Mouse (Mus musculus): ENCODE data around the gene Slain1. TPM values are rescaled to one million over a fixed set of nuclear protein-coding genes. Genes with fewer than 3 reads are reported as not detected.

The Slain1 gene
- polyA plus RNA-seq, 1 experiment = 5.0 TPM

GRCm38 (mm10) chr14:103657876-103658275, 7.8 kb downstream of the Slain1 start:
- no peak overlapping the region for H3K4me3 ChIP-seq (replicated peaks; ENCODE audit: extremely low read depth, low read depth, low read length)
- no peak for TF ChIP-seq CTCF (IDR thresholded peaks at IDR 0.05; ENCODE audit: insufficient read depth, low read length)
- TF ChIP-seq POLR2A (IDR thresholded peaks at IDR 0.05; ENCODE audit: borderline replicate concordance, extremely low read depth, low read depth, low read length) = no peak
- no peak for DNase-seq
- WGBS = 69% methylated on average over 4 of the region's 4 CpGs
- no peaks in the 10 kb centered on the region for H3K4me1 ChIP-seq (ENCODE audit: control insufficient read depth, insufficient read depth, low read length)

- 79% methylated on average over 7 of the region's 7 CpGs for WGBS
- Histone ChIP-seq H3K4me3 (replicated peaks; ENCODE audit: extremely low read depth, low read depth, low read length) (no peak overlapping the region), H3K4me1 (ENCODE audit: control insufficient read depth, insufficient read depth, low read length) (no peaks in the 10 kb centered on the region)
- TF ChIP-seq CTCF (IDR thresholded peaks at IDR 0.05; ENCODE audit: insufficient read depth, low read length) = no peak
- no peak for TF ChIP-seq POLR2A (IDR thresholded peaks at IDR 0.05; ENCODE audit: borderline replicate concordance, extremely low read depth, low read depth, low read length)
- no peak for DNase-seq
These were observed 13.0 kb downstream of the Slain1 start for GRCm38 (mm10) chr14:103663026-103663425.

GRCm38 (mm10) chr14:103664391-103664790, 14.4 kb downstream of the Slain1 start:
- Histone ChIP-seq H3K4me3 (replicated peaks; ENCODE audit: extremely low read depth, low read depth, low read length) (no peak overlapping the region), H3K4me1 (ENCODE audit: control insufficient read depth, insufficient read depth, low read length) (no peaks in the 10 kb centered on the region)
- WGBS = 59% methylated on average over 4 of the region's 4 CpGs
- TF ChIP-seq POLR2A (IDR thresholded peaks at IDR 0.05; ENCODE audit: borderline replicate concordance, extremely low read depth, low read depth, low read length) (no peak), CTCF (IDR thresholded peaks at IDR 0.05; ENCODE audit: insufficient read depth, low read length) (no peak)
- no peak for DNase-seq

- TF ChIP-seq POLR2A (IDR thresholded peaks at IDR 0.05; ENCODE audit: borderline replicate concordance, extremely low read depth, low read depth, low read length) = no peak
- TF ChIP-seq CTCF (IDR thresholded peaks at IDR 0.05; ENCODE audit: insufficient read depth, low read length) = no peak
- no peak overlapping the region for H3K4me3 ChIP-seq (replicated peaks; ENCODE audit: extremely low read depth, low read depth, low read length)
- 56% methylated on average over 8 of the region's 8 CpGs for WGBS
- no peak for DNase-seq
- no peaks in the 10 kb centered on the region for H3K4me1 ChIP-seq (ENCODE audit: control insufficient read depth, insufficient read depth, low read length)
These were observed 16.4 kb downstream of the Slain1 start for GRCm38 (mm10) chr14:103666347-103666954.

DNA sequence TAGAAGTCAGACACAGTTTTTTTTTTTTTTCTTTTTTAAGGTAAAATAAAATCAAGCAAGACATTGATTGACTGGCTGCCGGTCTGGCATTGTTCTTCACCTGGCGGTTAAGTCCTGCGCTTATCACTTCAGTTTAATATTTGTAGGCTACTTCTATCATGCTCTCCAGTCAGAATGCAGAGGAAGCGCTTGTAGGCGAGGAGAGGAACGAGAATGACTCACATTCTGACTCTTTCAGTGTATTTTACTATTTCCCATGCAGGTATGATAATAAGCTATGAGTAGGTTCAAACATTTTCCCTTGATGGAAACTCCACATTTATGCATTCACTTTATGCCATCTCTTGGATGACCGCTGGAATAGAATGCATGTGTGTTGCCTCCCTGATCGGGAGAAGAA, 17.0 kb downstream of the Slain1 start:
- TF ChIP-seq CTCF (IDR thresholded peaks at IDR 0.05; ENCODE audit: insufficient read depth, low read length) (no peak), POLR2A (IDR thresholded peaks at IDR 0.05; ENCODE audit: borderline replicate concordance, extremely low read depth, low read depth, low read length) (no peak)

DNA sequence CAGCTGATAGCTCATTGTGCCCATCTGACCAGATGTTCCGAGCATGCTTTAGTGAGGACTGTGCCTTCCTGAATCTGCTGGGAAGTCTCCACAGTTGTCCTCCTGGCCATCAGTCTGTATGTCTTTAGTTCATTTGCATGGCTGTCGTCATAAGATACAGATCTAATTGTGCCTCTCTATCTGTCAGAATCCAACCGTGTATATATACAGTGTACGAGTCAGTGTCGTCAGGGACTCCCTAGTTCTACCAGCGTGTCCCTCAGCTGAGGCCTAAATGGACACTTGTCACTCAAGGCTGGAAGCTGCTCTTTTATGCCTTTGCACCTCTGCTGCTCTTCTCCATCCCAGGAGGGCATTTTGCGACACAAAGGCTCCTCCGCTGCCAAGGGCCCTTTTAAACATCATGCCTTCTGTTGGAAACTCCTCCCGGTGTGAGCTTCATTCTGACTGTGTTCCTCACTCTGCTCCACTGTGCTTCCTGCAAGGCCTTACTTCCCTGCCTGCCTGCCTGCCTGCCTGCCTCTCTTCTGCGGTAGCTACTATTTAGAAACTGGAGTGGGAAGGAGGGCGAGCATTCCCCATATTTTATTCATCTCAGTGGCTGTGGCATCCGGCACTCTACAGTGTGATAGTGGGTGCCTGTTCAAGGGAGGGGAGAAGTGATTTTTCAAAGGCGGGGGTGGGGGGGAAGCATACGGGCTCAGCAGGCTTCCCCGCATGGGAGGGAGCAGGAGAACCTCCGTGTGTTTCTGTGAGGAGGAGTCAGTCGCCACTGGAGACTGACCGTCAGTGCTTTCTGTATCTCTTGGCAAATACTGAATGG, 29.6 kb downstream of the Slain1 start:
- H3K4me1 ChIP-seq (ENCODE audit: control insufficient read depth, insufficient read depth, low read length) = peaks cover 3% of the 10 kb centered on the region; the same call in 1 of the 2 replicates
- no peak overlapping the region for H3K4me3 ChIP-seq (replicated peaks; ENCODE audit: extremely low read depth, low read depth, low read length)
- TF ChIP-seq CTCF (IDR thresholded peaks at IDR 0.05; ENCODE audit: insufficient read depth, low read length) (no peak), POLR2A (IDR thresholded peaks at IDR 0.05; ENCODE audit: borderline replicate concordance, extremely low read depth, low read depth, low read length) (no peak)
- WGBS = 34% methylated on average over 18 of the region's 18 CpGs
- DNase-seq = no peak

More for the DNA sequence above, 17.0 kb downstream of the Slain1 start:
- WGBS = 81% methylated on average over 8 of the region's 8 CpGs
- H3K4me1 ChIP-seq (ENCODE audit: control insufficient read depth, insufficient read depth, low read length) = no peaks in the 10 kb centered on the region
- DNase-seq = no peak
- no peak overlapping the region for H3K4me3 ChIP-seq (replicated peaks; ENCODE audit: extremely low read depth, low read depth, low read length)

DNA sequence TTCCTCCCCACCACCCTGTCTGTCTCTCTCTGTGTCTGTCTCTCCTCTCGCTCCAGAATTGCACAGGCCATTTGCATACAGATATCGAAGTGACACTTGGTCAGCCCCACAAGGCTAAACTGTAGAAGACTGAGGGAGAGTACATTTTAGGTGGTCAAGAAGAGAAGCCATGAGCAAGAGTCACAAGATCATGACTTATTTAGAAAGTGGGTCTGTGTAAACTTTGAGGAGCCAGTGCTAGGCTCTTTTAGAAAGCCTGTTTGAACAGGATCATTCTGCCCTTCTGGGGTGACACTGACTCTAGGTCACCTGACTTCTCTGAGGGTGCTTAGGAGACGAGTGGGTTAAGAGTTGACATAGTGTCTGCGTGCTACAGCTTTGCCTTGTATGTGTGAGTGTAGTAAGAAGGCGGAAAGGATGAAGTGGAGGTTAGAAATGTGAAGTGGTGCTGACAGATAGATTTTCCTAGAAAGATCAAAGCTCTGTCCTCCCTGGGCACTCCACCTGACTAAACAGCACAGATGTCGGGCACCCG, 30.3 kb downstream of the Slain1 start:
- 39% methylated on average over 7 of the region's 7 CpGs for WGBS
- H3K4me1 ChIP-seq (ENCODE audit: control insufficient read depth, insufficient read depth, low read length) = peaks cover 3% of the 10 kb centered on the region; the same call in 1 of the 2 replicates
- H3K4me3 ChIP-seq (replicated peaks; ENCODE audit: extremely low read depth, low read depth, low read length) = no peak overlapping the region
- peak; percentile 18 for DNase-seq
- TF ChIP-seq POLR2A (IDR thresholded peaks at IDR 0.05; ENCODE audit: borderline replicate concordance, extremely low read depth, low read depth, low read length) = no peak
- no peak for TF ChIP-seq CTCF (IDR thresholded peaks at IDR 0.05; ENCODE audit: insufficient read depth, low read length)

GRCm38 (mm10) chr14:103682633-103683390, 32.8 kb downstream of the Slain1 start:
- Histone ChIP-seq H3K4me3 (replicated peaks; ENCODE audit: extremely low read depth, low read depth, low read length) (no peak overlapping the region), H3K4me1 (ENCODE audit: control insufficient read depth, insufficient read depth, low read length) (peaks cover 3% of the 10 kb centered on the region; the same call in 1 of the 2 replicates)
- TF ChIP-seq CTCF (IDR thresholded peaks at IDR 0.05; ENCODE audit: insufficient read depth, low read length) = no peak
- no peak for TF ChIP-seq POLR2A (IDR thresholded peaks at IDR 0.05; ENCODE audit: borderline replicate concordance, extremely low read depth, low read depth, low read length)
- DNase-seq = no peak
- WGBS = 71% methylated on average over 9 of the region's 9 CpGs

- WGBS = 82% methylated on average over 2 of the region's 2 CpGs
These were observed 37.0 kb downstream of the Slain1 start for GRCm38 (mm10) chr14:103686994-103687393.

More at GRCm38 (mm10) chr14:103686994-103687393, 37.0 kb downstream of the Slain1 start:
- TF ChIP-seq CTCF (IDR thresholded peaks at IDR 0.05; ENCODE audit: insufficient read depth, low read length) = no peak
- no peak for TF ChIP-seq POLR2A (IDR thresholded peaks at IDR 0.05; ENCODE audit: borderline replicate concordance, extremely low read depth, low read depth, low read length)
- H3K4me1 ChIP-seq (ENCODE audit: control insufficient read depth, insufficient read depth, low read length) = no peaks in the 10 kb centered on the region
- no peak overlapping the region for H3K4me3 ChIP-seq (replicated peaks; ENCODE audit: extremely low read depth, low read depth, low read length)
- DNase-seq = no peak

Measured in lung, adult 2 months (tissue).